Mouse (Mus musculus) T-helper 1 cell (primary cell): Measurements from ENCODE around the gene Amacr.

Experiments used
- in situ Hi-C: fragments of 300-600 bp; cut with MboI, MseI; formaldehyde crosslinking; loops from one replicate; pipeline ENCODE4 v1.15.1; 2025; ENCODE audit warnings: high pct_unique_total_duplicates

The Amacr gene

DNA sequence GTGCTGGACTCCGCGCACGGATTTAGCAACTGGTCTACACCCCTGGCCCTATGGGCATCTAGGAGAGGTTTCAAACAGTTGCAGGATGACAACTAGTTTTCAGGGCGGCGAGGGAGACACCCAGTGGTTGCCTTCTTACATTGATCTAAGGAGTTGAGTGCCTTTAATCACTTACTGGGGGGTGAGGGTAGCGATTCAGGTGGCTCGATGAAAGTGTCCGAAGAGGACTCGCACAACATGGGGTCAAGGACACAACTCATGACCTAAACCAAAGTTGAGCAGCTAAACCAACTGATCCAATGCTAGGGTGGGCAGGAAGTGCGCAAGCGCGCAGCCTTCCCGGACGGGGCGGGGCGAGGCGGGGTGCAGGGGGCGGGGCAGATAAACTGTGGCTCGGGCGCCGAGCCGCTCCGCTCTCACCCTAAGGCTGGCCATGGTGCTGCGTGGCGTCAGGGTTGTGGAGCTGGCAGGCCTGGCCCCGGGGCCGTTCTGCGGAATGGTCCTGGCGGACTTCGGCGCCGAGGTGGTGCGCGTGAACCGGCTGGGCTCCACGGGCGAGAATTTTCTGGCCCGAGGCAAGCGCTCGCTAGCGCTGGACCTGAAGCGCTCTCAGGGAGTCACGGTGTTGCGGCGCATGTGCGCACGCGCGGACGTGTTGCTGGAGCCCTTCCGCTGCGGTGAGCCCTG lies at the start of gene Amacr:
Amacr (plus strand) TSS at position 380 of the 687 bp plus-strand sequence.
- in situ Hi-C loops: no loop called here

DNA sequence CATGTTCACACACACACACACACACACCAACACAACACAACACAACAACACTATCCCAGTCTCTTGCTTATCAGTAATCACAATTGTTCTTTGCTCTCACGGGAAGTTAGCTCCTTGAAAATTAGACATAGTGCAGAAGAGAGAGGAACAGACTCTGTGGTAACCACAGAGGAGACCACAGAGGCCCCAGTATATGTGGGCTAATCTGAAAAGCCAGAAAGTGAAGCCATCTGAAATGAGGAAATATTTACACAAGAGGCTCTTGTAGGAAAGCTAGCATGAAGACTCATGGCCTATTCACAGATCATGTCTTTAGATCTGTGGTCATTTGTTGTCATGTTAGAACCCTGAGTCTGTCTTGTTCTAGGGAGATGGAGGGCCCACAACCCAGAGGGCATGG lies 47.6 kb upstream of the Amacr start:
- in situ Hi-C loops: no loop called here

DNA sequence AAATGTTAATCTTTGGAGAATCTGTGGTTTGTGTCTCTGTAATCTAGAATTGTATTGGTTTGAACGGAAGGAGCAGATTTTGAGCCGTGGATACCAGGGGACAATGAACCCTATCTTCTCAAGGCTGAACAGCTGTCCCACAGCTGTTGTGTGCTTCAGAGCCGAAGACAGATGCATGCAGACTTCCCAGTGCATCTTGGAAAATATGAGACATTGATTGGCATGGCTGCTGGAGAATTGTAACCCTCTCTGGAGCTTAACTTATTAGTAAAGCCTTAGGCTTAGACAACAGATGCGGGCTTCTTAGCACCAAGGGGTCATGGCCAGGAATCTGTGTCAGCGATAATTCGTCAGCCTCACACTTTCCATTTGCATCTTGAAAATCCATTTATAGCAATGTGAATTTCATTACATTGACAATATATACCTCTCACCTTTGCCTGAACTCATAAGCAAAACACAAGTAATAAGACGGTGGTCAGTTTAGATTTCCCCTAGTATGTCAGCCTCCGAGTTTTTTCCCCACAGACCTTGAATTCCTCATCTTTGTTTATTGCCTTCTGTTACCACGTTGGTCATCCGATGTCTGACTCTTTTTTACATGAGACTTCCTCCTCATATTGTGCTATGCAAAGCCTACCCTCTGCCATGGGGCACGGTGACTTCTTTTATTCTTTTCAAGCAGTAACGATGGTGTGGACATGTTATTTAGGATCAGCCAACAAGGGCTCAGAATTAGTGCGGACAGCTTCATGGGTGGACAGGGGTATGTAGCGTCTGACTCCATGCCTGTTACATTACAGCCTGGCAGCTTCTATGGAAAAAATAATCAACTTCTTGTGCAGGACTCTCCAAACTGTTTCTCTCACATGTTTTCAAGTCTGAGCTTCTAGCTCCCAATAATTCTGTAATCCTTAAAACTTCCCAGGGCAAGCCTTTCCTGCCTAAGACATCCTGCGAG lies 41.1 kb upstream of the Amacr start:
- in situ Hi-C loops: no loop called here

DNA sequence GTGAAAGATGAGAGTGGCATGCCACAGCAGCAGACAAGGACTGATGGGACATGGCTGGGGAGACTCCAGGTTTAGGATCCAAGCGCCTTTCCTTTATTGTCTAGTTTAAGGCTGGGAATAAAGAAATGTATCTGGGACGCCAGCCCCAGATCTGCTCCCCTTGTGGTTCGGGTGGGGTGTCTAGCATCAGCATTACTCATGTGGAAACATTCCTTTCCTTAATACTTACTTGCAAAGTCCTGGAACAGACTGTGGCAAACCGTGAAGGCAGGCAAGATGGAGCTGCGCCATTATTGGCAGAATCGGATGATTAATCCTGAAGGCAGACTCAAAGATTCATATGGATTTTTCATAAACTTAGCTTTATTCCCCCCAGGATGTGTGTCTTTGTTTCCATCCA lies 39.7 kb upstream of the Amacr start:
- in situ Hi-C loops: no loop called here

DNA sequence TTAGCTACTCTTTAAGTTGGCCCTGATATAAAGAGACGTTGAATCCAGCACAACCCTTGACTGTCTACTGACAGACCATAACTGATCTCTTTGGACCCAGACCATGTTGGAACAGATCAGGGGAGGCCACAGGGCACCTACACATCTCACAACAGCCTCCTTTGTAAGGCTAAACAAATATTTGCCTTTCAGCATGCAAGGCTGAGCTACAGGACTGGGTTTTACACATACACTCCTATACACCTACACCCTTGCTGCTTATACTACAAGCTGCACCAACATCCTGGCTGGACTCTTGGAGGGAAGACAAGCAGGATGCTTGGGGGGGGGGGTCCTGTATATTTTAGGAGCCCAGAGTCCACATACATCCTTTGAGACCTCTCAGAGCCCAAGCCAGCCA lies 33.7 kb upstream of the Amacr start:
- in situ Hi-C loops: no loop called here

DNA sequence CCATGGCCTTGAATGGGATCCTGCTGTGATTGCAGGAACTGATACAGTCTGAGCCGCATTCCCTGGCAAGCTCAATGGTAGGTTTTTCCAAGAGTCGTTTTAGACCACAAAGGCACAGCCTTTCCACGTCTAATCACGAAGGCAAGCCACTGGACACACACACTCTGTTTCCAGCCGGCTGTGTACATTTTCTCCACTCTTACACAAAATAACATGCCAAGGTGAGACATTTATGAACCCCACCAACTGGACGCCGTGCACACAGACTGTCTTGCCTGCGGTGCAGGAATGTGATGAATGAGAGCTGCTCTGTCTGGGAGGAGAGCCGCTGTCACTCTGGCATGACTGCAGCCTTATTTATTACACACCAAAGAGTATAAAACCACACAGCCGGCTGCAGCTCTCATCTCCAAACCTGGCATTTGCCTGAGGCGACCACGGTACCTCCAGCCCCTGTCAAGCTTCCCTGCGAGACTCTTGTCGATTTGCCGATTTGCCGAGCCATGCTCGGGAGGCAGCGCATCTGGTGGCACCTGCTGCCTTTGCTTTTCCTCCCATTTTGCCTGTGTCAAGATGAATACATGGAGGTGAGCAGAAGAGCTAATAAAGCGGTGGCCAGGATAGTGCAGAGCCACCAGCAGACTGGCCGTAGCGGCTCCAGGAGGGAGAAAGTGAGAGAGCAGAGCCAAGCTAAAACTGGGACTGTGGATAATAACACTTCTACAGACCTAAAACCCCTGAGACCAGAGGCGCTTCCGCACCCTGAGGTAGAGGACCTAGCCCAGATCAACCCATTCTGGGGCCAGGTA lies 29.4 kb upstream of the Amacr start, which contains the start of gene C1qtnf3:
C1qtnf3 (plus strand) TSS at position 382 of the 809 bp plus-strand sequence.
- in situ Hi-C loops: loop anchor here (5.0 kb wide), 1 partner anchor 660 kb away; no protein-coding TSS in a partner anchor

DNA sequence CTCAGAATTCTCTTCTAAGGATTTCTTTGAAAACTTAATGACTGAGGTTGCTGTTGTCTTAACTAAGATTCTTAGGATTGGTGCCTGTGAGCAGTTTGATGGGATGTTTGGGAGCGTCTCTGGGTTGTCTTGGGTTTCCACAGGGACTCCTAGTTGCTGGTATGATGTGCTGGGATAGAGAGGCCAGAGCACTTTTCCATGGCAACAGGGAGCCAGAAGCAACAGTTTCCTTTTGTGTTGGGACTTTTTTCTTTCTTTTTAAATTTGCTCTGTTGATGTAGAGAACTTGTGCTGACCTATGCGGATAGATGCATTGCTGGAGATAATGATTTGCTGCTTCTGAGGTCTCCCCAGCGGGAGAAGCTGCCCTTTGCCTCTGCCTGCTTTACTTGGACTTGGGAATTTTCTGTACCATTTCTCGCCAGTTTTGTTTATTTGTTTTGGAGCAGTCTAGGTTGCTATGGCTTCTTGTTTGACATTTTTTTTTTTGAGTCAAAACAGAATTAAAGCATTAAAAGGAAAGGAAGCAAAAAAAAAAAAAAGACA lies 28.7 kb upstream of the Amacr start:
- in situ Hi-C loops: loop anchor here (5.0 kb wide), 1 partner anchor 659 kb away; no protein-coding TSS in a partner anchor

DNA sequence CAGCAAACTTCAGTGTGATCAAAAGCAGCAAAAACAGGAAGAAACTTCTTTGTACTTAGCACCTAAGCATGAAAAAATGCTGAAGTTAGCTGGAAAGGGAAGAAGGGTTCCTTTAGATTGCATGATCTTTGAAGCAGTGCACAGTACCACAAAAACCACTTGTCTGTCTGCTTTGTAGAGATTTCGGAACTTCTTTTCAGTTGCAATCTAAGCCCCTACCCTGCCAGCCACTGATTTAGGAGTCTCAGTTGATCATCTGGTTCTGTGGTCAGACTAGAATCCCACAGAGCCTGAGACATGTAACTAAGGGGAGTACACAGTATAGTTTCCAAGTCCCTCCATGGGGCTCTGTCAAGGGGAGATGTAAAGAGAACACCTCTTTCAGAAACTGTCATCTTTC lies 28.1 kb upstream of the Amacr start:
- in situ Hi-C loops: loop anchor here (5.0 kb wide), 1 partner anchor 659 kb away; no protein-coding TSS in a partner anchor

DNA sequence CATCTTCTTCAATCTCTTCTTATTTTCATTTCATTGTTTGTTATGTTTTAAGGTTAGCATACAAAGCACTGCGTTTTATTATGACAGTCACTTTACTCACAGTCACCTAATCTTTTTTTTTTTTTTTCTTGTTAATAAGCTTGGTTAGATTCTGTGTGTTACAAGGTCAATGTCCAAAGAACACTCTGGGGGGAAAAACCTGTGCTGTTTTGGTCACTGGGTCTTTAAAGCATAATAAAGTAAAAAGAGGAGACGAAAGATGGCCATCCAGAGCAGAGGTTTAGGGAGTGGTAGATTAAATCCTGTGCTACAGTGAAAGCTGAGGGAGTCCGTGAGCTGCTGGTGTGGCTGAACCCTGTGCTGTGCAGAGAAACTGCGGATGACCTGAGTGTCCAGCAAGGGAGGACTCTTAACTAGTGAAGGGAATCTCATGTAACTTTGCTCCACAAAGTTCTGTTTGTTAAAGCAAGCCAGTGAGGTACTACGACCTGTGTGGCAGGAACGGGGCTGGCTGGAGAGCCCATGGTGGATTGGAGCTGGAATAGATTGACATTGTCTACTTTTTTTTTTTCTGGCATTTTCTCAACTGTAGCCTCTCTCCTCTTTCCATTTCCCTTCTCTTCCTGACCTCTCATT lies 27.1 kb upstream of the Amacr start:
- in situ Hi-C loops: loop anchor here (5.0 kb wide), 1 partner anchor 658 kb away; no protein-coding TSS in a partner anchor

DNA sequence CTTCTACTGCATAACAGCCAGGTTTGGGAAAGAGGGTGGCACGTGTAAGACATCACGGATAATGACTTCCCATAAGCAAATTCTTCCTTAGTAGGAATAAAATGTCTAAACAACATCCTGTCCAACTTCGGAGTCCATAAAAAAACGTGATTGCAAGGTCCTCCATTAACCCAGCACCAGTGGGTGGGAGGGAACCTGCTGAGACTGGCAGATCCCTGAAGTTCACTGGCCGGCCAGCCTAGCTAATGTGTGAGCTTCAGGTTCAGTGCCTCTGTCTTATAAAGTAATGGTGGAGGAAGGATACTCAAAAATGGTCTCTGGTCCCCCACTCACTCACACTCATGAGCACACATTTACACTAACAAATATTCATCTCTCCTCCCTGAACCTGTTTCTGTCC lies 26.4 kb upstream of the Amacr start:
- in situ Hi-C loops: no loop called here

DNA sequence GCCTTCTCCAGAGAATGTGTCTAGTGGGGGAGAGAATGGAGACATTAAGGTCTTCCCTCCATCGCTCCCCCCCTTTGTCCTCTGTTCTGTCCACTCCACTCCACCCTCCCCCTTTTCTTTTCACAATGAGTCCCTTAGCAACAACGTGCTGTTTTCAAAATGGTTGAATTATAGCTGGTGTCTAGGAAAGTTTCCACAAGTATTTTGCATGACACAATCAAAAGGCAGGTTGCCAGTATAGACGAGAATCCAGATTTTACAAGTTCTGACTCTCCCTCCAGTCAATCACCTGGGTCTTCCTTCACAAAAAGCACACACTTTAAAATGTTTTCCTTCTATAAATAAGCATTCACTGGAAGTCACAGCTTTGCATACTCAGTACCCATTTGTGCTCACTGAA lies 24.9 kb upstream of the Amacr start:
- in situ Hi-C loops: no loop called here

DNA sequence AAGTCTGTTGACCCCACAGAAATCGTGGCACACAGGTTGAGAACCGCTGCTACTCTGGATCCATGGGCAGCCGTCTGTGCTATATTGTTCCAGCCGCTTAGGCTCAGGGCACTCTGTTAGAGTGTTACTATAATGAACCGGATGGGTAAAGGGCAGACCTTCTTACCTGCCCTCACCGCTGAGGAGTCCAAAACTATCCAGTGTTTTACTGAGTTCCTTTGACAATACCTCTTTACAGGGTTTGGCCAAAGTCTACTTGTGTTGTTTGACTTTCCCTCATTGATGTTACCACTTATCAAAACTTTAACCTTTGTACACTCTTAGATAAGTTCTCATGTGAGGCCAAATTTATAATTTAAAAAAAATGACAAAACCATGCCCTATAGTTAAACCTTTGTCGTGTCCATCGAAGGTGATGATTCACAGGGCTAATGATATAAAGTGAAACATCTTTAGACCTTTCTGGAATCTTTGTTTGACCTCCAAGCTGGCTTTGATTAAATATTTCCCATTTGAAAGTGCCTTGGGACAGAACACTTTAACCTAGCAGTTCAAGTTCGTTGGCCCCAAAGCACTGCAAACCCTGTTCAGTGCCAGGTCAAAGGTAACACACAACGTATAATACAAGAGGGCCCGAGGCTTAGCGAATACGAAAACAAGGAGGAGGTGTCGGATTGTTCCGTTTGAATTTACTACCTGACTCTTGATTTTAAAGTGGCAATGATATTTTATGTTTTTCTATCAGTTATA lies 22.1 kb upstream of the Amacr start:
- in situ Hi-C loops: no loop called here

DNA sequence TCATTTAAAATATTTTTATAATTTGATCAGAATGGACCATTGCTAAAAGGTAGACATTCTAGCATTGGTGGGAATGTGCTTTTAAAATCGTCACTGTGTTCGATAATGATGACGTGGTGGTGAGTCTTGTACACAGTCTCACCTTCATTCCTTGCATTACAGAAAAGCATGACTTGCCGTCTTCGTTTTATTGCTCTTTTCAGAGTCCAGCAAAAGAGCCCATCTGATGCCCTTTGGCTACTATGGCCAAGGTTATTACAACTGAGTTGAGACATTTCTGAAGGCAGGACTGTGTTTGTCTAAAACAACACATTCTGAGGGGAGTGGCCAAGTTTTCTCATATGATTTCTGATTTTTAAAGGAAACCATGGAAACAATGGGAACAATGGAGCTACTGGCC lies 21.3 kb upstream of the Amacr start:
- in situ Hi-C loops: no loop called here

DNA sequence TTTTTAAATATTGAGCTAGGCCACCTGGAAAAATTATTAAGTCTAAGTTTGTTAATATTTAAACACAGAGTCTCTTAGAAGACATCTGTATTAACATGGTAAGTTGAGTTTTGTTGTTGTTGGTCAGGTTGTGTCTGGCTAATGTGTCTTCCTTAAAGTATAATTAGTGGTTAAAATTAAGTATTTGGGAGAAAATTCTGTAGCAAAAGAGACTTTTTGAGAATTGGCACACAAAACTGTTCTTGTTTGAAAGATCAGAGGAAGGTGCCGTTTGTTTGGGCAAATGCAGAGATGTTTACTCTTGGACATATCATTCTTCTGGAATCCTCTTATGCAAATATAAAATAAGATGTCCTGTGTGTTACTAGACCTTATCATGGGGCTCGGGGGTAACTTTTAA lies 19.0 kb upstream of the Amacr start:
- in situ Hi-C loops: no loop called here

DNA sequence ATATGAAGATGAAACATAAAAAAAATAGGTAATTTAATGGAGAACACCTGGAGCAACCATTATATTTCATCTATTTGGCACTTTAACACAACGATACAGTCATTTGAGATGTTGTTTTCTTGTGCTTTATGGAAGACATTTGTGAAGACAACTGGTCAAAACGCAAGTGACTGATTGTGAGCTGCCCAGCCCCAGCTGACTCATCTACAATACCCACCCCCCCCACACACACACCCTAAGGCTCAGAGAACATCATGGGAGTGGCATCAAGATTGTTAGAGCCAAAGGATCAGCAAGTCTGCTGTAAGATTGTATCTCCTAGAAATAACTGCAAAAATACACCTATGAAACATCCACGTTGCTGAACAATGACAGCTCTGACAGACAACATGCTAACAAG lies 12.1 kb upstream of the Amacr start:
- in situ Hi-C loops: no loop called here

DNA sequence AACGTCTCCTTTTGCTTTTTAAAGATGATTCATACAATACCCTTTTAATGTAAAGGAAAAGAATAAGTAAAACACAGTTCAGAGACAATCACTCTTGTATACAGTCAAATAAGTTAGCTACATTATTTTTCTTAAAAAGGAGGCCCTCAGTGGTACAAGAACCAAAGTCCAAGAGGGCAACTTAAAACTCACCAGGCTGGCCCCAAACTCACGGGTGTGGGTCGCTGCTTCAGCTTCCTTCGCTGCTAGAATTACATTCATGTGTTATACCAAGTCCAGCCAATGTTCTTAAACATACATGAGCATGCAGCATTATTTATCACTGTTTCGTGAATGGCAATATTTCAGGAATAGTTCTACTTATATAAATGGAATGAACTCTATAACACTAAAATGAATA lies 10.8 kb upstream of the Amacr start:
- in situ Hi-C loops: no loop called here

DNA sequence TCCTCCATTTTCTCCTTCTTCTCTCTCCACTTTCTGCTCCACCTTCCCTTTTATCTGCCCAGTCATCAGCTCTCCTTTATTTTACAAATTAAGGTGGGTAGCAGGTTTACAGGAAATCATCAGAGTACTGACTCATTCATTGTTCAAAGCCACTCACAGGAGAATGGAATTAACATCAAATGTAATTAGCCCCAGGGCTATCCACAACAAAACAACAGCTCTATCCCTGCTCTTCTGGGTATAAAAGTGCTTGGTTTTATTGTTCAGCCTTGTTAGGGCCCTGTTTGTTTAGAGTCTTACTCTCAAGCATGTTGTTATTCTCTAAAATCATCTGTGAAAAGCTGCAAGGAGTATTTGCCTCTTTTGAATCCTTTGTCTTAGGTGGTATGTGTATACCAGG lies 4.4 kb upstream of the Amacr start:
- in situ Hi-C loops: no loop called here

DNA sequence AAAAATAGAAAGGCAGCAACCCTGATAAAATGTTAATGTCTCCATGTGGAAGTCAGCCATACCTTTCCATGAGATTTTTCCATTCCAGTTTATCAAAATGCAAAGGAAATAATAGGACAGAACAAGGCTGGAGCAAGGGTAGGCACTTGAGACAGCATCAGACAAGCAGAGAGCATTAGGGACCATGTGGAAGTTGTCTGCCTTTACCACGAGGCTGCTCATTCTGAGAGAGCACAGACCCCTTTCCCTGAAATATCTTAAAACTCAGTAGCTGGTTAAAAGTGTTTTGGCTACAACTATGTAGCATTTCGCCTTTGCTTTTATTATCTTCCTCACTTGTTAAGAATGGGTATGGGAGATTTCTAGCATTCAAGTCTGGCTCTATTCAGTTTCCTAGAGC lies 844 bp upstream of the Amacr start:
- in situ Hi-C loops: no loop called here

DNA sequence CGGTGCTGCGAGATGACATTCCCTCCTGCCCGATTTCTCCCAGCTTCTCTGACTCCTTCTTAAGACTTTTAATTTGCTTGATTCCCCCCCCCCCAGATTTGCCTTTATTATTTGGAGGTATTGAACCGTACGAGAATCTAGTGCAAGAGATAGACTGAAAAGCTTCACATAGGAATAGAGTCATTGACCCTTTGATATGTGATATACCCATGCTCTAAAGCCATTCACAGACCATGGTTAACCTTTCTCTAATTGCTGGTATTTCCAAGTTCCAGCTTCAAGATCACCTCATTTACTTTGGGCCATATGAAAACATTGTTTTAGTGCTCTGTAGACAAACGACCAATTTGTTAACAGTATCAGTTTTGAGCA lies 494 bp downstream of the Amacr start:
- in situ Hi-C loops: no loop called here

DNA sequence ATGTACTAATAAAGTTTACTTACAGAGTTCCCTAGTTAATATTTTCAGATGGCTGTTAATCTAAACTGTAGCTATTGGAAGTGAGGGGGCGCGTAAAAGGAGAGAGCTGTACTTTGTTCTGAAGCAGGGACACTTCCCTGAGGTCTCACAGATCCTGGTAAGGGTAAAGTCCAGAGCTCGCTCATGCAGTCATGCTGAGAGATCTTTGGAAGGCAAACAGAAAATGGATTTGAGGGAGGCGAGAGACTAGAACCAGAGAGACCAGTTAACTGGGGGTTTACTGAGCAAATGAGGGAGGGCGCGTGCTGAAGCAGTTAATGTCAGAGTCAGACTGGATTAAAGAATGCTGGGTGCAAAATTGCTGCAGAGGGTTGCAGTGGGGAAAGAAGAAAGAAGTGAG lies 4.2 kb downstream of the Amacr start:
- in situ Hi-C loops: no loop called here
